Mouse (Mus musculus): Measurements from ENCODE around the gene Mob2.

Gene Mob2

GRCm38 (mm10) chr7:142025926-142026325 lies 34.9 kb downstream of the Mob2 start:
- intact Hi-C loops (cut with DNase I) = no loop called here

- intact Hi-C loops (cut with DNase I) = no loop called here
Observed at GRCm38 (mm10) chr7:142025196-142025595, 35.7 kb downstream of the Mob2 start.

GRCm38 (mm10) chr7:142020827-142021226 lies 40.0 kb downstream of the Mob2 start:
- intact Hi-C loops (cut with DNase I) = no loop called here

GRCm38 (mm10) chr7:142019699-142020098 lies 41.2 kb downstream of the Mob2 start:
- intact Hi-C loops (cut with DNase I) = loop anchor here (5.0 kb wide), 1 partner anchor 38 kb away; no protein-coding TSS in a partner anchor

- intact Hi-C loops (cut with DNase I) = loop anchor here (2.0 to 5.0 kb wide), 2 partner anchors 41 to 80 kb away; no protein-coding TSS in a partner anchor
Observed at GRCm38 (mm10) chr7:142016562-142016961, 44.3 kb downstream of the Mob2 start.

GRCm38 (mm10) chr7:142001597-142002340 lies 59.1 kb downstream of the Mob2 start:
- intact Hi-C loops (cut with DNase I) = no loop called here

- intact Hi-C loops (cut with DNase I) = no loop called here
Observed at GRCm38 (mm10) chr7:142000661-142001060, 60.2 kb downstream of the Mob2 start.

GRCm38 (mm10) chr7:141994121-141994520 lies 66.7 kb downstream of the Mob2 start:
- intact Hi-C loops (cut with DNase I) = no loop called here

- intact Hi-C loops (cut with DNase I) = no loop called here
Observed at GRCm38 (mm10) chr7:141991183-141991582, 69.7 kb downstream of the Mob2 start.

- intact Hi-C loops (cut with DNase I) = no loop called here
Observed at GRCm38 (mm10) chr7:141988314-141988806, 72.5 kb downstream of the Mob2 start.

GRCm38 (mm10) chr7:141981237-141981636 lies 79.6 kb downstream of the Mob2 start:
- intact Hi-C loops (cut with DNase I) = no loop called here

- intact Hi-C loops (cut with DNase I) = no loop called here
Observed at GRCm38 (mm10) chr7:141979247-141979646, 81.6 kb downstream of the Mob2 start.

- intact Hi-C loops (cut with DNase I) = no loop called here
Observed at GRCm38 (mm10) chr7:141978003-141978402, 82.9 kb downstream of the Mob2 start.

- intact Hi-C loops (cut with DNase I) = no loop called here
Observed at GRCm38 (mm10) chr7:141972831-141973619, 87.8 kb downstream of the Mob2 start.

GRCm38 (mm10) chr7:141966281-141966680 lies 94.6 kb downstream of the Mob2 start:
- intact Hi-C loops (cut with DNase I) = no loop called here

GRCm38 (mm10) chr7:141962521-141962920 lies 98.3 kb downstream of the Mob2 start:
- intact Hi-C loops (cut with DNase I) = no loop called here

- intact Hi-C loops (cut with DNase I) = no loop called here
Observed at GRCm38 (mm10) chr7:141961491-141961890, 99.4 kb downstream of the Mob2 start.

GRCm38 (mm10) chr7:141960926-141961325 lies 99.9 kb downstream of the Mob2 start:
- intact Hi-C loops (cut with DNase I) = no loop called here

- intact Hi-C loops (cut with DNase I) = no loop called here
Observed at GRCm38 (mm10) chr7:141959133-141959532, 101.7 kb downstream of the Mob2 start.

All from adrenal gland (tissue).